Mouse (Mus musculus): Measurements from ENCODE around the gene C2. TPM values are rescaled to one million over a fixed set of nuclear protein-coding genes. Genes with fewer than 3 reads are reported as not detected.

Gene C2
- 1.3 and 1.4 TPM in 2 replicates for polyA plus RNA-seq (2014; fragmentation: Nextera tagmentation; extraction: Ambion mirVana)

DNA sequence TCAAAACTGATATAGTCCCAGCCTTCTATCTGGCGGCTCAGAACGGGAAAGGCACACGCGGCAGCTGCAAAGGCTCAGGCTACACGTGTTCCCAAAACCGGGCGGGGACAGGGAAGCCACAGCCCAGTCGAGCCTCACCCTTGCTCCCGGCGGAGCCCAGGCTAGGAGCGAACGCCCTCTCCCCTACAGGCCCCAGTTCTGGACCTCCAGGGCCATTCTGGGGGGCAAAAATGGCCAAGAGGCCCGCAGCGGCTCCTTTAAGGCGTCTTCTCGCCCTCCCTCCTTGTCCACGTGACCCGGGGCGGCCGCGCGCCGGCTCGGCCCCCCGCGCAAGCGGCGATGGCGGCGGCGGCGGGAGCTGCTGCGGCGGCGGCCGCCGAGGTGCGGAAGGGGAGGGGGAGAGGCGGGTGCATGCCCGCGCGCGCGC is at the start of gene C2, which contains the start of gene Ehmt2:
Gene C2, minus strand, starts transcription at position 106 of the 427 bp plus-strand sequence.
Gene Ehmt2, plus strand, starts transcription at position 310 of the 427 bp plus-strand sequence.
- Histone ChIP-seq H3K4me1 (ENCODE audit: control insufficient read depth, insufficient read depth, low read length) (peaks cover 29% of the 10 kb centered on the region), H3K27ac (ENCODE audit: low read depth, low read length) (peak within 1 kb of the TSS; percentile 97), H3K9me3 (replicated peaks; ENCODE audit: control insufficient read depth, low read length) (no peaks in the 10 kb centered on the region), H3K36me3 (ENCODE audit: control insufficient read depth, insufficient read depth, low read length) (peaks cover 30% of the 10 kb centered on the region), H3K4me2 (ENCODE audit: low read length) (peak within 1 kb of the TSS; percentile 96), H3K4me3 (ENCODE audit: low read depth, low read length) (peak within 1 kb of the TSS; percentile 82), H3K27me3 (replicated peaks; ENCODE audit: control insufficient read depth, insufficient read depth, low read length) (no peaks in the 10 kb centered on the region), H3K9ac (ENCODE audit: low read length) (peak within 1 kb of the TSS; percentile 94)
- WGBS, result under 1% methylated on average over 43 of the region's 44 CpGs
- DNase-seq (ENCODE audit: low spot score) (peak; percentile 83), ATAC-seq (peak; percentile 27)

DNA sequence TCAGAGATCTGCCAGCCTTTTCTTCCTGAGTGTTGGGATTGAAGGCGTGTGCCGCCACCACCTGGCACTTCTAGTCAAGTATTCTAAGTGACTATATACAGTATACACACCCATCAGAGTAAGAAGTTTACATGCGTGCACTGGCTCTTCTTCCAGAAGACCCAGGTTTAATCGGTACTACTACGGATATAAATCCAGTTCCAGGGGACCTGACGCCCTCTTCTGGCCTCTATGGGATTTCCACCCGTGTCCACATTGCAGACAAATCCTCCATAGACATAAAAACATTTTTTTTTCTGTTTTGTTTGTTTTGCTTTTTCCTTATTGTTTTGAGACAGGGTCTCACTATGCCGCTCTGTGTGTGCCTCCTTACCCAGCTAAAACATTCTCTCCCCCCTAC is 49.5 kb upstream of the C2 start:
- Histone ChIP-seq H3K9me3 (replicated peaks; ENCODE audit: control insufficient read depth, low read length) (no peaks in the 10 kb centered on the region), H3K4me2 (ENCODE audit: low read length) (no peak overlapping the region), H3K9ac (ENCODE audit: low read length) (no peak overlapping the region), H3K4me1 (ENCODE audit: control insufficient read depth, insufficient read depth, low read length) (peaks cover 9% of the 10 kb centered on the region), H3K27ac (ENCODE audit: low read depth, low read length) (no peak overlapping the region), H3K27me3 (replicated peaks; ENCODE audit: control insufficient read depth, insufficient read depth, low read length) (no peaks in the 10 kb centered on the region), H3K36me3 (ENCODE audit: control insufficient read depth, insufficient read depth, low read length) (peaks cover 34% of the 10 kb centered on the region), H3K4me3 (ENCODE audit: low read depth, low read length) (no peak overlapping the region)
- DNase-seq (ENCODE audit: low spot score) (peak; percentile 39), ATAC-seq (no peak)
- 26% methylated on average over 8 of the region's 8 CpGs for WGBS

DNA sequence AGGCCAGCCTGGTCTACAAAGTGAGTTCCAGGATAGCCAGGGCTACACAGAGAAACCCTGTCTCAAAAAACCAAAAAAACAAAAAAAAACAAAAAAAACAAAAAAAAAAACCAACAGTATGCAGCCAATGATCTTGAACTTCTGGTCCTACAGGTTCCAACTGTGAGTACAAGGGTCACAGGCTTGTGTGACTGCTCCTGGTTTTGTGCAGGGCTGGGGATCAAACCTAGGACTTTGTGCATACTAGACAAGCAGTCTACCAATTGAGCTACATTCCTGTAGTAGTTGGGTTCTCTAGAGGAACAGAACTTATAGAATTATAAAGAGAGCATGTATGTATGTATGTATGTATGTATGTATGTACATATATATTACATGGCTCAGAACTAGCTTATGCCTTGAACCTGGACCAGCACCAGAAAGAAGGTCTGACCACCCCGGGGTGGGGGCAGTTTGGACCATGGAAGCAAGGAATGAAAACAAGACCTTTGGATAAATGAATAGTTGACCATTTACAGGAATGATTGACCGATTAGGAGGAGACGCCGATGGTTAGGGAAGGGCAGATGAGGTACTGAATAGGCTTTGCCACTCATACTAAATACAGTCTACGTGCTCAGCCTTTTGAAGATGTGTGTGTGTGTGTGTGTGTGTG is 48.5 kb upstream of the C2 start:
- Histone ChIP-seq H3K27ac (ENCODE audit: low read depth, low read length) (no peak overlapping the region), H3K9me3 (replicated peaks; ENCODE audit: control insufficient read depth, low read length) (no peaks in the 10 kb centered on the region), H3K27me3 (replicated peaks; ENCODE audit: control insufficient read depth, insufficient read depth, low read length) (no peaks in the 10 kb centered on the region), H3K4me3 (ENCODE audit: low read depth, low read length) (no peak overlapping the region), H3K36me3 (ENCODE audit: control insufficient read depth, insufficient read depth, low read length) (peaks cover 34% of the 10 kb centered on the region), H3K4me2 (ENCODE audit: low read length) (no peak overlapping the region), H3K4me1 (ENCODE audit: control insufficient read depth, insufficient read depth, low read length) (peaks cover 9% of the 10 kb centered on the region), H3K9ac (ENCODE audit: low read length) (no peak overlapping the region)
- 82% methylated on average over 5 of the region's 5 CpGs for WGBS
- ATAC-seq (no peak), DNase-seq (ENCODE audit: low spot score) (no peak)

DNA sequence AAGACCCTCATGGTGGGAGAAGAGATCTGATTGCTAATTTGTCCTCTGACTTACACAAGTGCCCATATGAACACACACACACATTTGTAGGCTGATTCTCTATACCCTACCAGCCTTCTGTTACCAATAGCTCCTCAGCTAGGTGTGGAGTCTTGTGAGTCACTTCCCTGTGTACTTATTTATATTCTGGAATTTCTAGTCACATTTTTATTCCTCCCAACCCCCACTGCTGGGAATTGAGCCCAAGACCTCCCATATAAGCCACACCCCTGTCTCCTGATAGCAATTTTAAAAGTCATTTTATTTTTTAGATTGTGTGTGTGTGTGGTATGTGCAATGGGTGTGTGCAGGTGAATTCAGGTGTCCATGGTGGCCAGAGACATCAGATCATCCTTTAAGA is 46.3 kb upstream of the C2 start:
- H3K4me1 ChIP-seq (ENCODE audit: control insufficient read depth, insufficient read depth, low read length), result no peaks in the 10 kb centered on the region
- no peak overlapping the region for H3K4me3 ChIP-seq (ENCODE audit: low read depth, low read length)
- ATAC-seq (no peak), DNase-seq (ENCODE audit: low spot score) (no peak)
- no peaks in the 10 kb centered on the region for H3K27me3 ChIP-seq (replicated peaks; ENCODE audit: control insufficient read depth, insufficient read depth, low read length)
- no peak overlapping the region for H3K9ac ChIP-seq (ENCODE audit: low read length)
- peaks cover 13% of the 10 kb centered on the region; the same call in 1 of the 2 replicates for H3K36me3 ChIP-seq (ENCODE audit: control insufficient read depth, insufficient read depth, low read length)
- H3K9me3 ChIP-seq (replicated peaks; ENCODE audit: control insufficient read depth, low read length), result no peaks in the 10 kb centered on the region
- no peak overlapping the region for H3K4me2 ChIP-seq (ENCODE audit: low read length)
- no peak overlapping the region for H3K27ac ChIP-seq (ENCODE audit: low read depth, low read length)

DNA sequence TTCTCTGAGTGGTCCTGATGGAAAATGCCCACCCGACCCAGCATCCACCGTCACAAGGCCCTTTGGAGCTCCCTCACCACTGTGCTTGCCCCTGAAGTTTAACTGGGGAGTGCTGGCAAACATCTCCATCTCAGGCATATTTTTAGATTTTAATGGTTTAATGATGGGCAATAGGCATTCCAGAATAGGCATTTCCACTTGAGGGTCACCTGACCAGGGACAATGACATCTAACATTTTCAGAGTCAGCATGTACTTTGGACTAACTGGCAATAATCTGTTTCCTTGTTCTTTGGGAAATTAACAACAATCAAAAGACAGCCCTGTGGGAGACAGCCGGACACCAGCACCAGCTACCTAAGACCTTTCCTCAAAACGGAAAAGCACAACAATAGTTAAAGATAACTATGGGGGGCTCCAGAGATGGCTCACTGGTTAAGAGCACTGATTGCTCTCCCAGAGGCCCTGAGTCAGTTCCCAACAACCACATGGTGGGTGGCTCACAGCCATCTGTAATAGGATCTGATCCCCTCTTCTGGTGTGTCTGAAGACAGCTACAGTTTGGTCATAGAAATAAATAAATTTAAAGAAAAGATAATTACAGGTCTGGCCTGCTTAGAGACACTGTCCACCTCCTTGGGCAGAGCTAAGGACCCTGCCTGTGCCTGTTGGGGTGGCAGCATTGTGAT is 45.2 kb upstream of the C2 start:
- no peak for DNase-seq (ENCODE audit: low spot score)
- Histone ChIP-seq H3K27me3 (replicated peaks; ENCODE audit: control insufficient read depth, insufficient read depth, low read length) (no peaks in the 10 kb centered on the region), H3K27ac (ENCODE audit: low read depth, low read length) (no peak overlapping the region), H3K4me3 (ENCODE audit: low read depth, low read length) (no peak overlapping the region), H3K36me3 (ENCODE audit: control insufficient read depth, insufficient read depth, low read length) (peaks cover 5% of the 10 kb centered on the region; the same call in 1 of the 2 replicates), H3K9ac (ENCODE audit: low read length) (no peak overlapping the region), H3K4me1 (ENCODE audit: control insufficient read depth, insufficient read depth, low read length) (no peaks in the 10 kb centered on the region), H3K9me3 (replicated peaks; ENCODE audit: control insufficient read depth, low read length) (no peaks in the 10 kb centered on the region), H3K4me2 (ENCODE audit: low read length) (no peak overlapping the region)
- ATAC-seq, result no peak
- WGBS, result 81% methylated on average over 4 of the region's 4 CpGs

DNA sequence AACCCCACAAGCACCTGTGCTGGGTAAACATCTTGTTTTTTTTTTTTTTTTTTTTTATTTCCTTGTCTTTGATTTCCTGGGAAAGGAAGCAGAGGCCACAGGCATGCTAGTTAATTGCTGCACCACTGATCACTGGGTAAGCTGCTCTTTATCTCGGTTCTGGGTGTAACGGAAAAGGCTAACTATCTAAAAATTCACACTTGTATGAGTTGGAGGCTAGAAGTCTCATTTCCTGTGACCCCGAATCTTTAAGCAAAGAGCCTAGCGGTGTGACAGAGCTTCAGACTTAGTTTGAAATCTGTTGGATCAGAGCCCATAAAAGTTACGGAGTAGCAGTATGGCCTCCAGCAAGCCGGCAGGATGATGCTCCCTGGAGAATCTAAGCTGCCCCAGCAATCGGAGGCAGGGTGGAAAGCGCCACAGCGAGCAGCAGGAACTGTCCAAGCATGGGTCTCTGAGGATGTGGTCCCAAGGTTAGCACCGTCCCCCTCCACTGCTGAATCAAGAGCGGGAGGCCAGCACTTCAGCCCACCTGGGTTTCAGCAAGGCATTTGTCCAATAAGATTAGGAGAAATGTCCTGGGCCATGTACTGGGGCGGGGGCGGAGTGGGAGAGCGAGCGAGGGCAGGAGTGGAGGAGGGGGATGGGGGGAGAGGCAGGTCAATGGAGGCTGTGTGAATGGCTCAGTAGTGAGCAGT is 43.4 kb upstream of the C2 start:
- H3K27me3 ChIP-seq (replicated peaks; ENCODE audit: control insufficient read depth, insufficient read depth, low read length), result no peaks in the 10 kb centered on the region
- H3K4me3 ChIP-seq (ENCODE audit: low read depth, low read length), result peak overlapping the region; percentile 7; the same call in 1 of the 2 replicates
- no peak for DNase-seq (ENCODE audit: low spot score)
- no peak overlapping the region; the same call in 1 of the 2 replicates for H3K27ac ChIP-seq (ENCODE audit: low read depth, low read length)
- no peaks in the 10 kb centered on the region for H3K36me3 ChIP-seq (ENCODE audit: control insufficient read depth, insufficient read depth, low read length)
- peak overlapping the region; percentile 34 for H3K4me2 ChIP-seq (ENCODE audit: low read length)
- H3K9ac ChIP-seq (ENCODE audit: low read length), result peak overlapping the region; percentile 4; the same call in 1 of the 2 replicates
- 5% methylated on average over 15 of the region's 15 CpGs for WGBS
- no peaks in the 10 kb centered on the region for H3K9me3 ChIP-seq (replicated peaks; ENCODE audit: control insufficient read depth, low read length)
- no peaks in the 10 kb centered on the region for H3K4me1 ChIP-seq (ENCODE audit: control insufficient read depth, insufficient read depth, low read length)
- ATAC-seq, result 0 out of 2 replicates have a peak, but pooled peaks have one; percentile 20

DNA sequence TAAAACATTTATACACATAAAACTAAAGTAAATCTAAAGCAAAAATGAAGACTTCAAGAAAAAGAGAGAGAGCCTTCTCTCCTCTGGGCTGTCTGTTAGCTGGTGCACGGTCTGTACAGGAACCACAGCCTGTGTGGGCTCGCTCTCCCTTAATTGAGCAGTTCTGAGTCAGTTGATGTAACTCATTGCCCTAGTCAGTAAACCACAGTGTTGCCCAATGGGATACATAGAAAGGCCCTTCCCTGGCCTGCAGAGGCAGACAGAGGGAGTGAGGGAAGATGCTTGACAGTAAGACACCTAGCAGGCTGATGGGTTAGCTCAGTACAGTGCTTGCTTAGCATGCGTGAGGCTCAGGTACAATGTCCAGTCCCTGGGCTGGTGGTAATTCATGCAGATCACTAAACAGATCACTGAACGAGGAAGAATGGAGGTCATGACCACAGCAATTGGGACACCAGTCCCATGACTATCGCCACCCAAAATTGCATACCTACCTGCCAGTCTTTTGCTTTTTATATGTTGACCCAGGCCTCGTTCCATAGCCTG is 40.0 kb upstream of the C2 start:
- no peak for DNase-seq (ENCODE audit: low spot score)
- 89% methylated on average over 6 of the region's 6 CpGs for WGBS
- Histone ChIP-seq H3K27ac (ENCODE audit: low read depth, low read length) (no peak overlapping the region), H3K27me3 (replicated peaks; ENCODE audit: control insufficient read depth, insufficient read depth, low read length) (no peaks in the 10 kb centered on the region), H3K4me1 (ENCODE audit: control insufficient read depth, insufficient read depth, low read length) (no peaks in the 10 kb centered on the region), H3K9me3 (replicated peaks; ENCODE audit: control insufficient read depth, low read length) (no peaks in the 10 kb centered on the region), H3K4me3 (ENCODE audit: low read depth, low read length) (no peak overlapping the region), H3K9ac (ENCODE audit: low read length) (no peak overlapping the region), H3K4me2 (ENCODE audit: low read length) (no peak overlapping the region), H3K36me3 (ENCODE audit: control insufficient read depth, insufficient read depth, low read length) (0 out of 2 replicates have a peak, but pooled peaks cover 6% of the 10 kb centered on the region)
- ATAC-seq, result no peak

DNA sequence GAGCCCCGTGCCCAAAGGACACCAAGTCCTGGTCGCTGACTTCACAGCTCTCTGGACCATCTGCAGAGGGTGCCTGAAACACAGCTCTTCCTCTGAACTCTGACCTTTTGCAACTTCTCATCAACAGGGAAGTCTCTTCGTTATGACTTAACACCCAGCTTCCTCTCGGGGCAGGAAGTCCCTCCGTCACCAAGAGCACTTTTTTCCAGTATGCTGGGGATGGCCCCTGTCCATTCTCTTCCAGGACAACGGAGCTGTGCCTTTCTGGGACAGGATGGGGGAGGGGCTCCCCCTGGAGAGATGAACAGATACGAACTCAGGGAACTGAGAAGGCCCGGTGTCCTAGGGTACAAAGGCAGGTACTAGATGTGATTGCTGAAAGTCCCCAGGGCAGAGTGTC is 36.8 kb upstream of the C2 start:
- Histone ChIP-seq H3K4me2 (ENCODE audit: low read length) (no peak overlapping the region), H3K9ac (ENCODE audit: low read length) (no peak overlapping the region), H3K27me3 (replicated peaks; ENCODE audit: control insufficient read depth, insufficient read depth, low read length) (no peaks in the 10 kb centered on the region), H3K9me3 (replicated peaks; ENCODE audit: control insufficient read depth, low read length) (no peaks in the 10 kb centered on the region), H3K36me3 (ENCODE audit: control insufficient read depth, insufficient read depth, low read length) (0 out of 2 replicates have a peak, but pooled peaks cover 6% of the 10 kb centered on the region), H3K4me1 (ENCODE audit: control insufficient read depth, insufficient read depth, low read length) (peaks cover 7% of the 10 kb centered on the region; the same call in 1 of the 2 replicates), H3K4me3 (ENCODE audit: low read depth, low read length) (no peak overlapping the region), H3K27ac (ENCODE audit: low read depth, low read length) (no peak overlapping the region)
- DNase-seq (ENCODE audit: low spot score) (no peak), ATAC-seq (no peak)
- WGBS, result 66% methylated on average over 8 of the region's 8 CpGs

Data from forebrain, embryonic 14.5 days (tissue).